Comparison of ENCODE assay signal across 8 mouse cellular contexts in the genomic region with DNA sequence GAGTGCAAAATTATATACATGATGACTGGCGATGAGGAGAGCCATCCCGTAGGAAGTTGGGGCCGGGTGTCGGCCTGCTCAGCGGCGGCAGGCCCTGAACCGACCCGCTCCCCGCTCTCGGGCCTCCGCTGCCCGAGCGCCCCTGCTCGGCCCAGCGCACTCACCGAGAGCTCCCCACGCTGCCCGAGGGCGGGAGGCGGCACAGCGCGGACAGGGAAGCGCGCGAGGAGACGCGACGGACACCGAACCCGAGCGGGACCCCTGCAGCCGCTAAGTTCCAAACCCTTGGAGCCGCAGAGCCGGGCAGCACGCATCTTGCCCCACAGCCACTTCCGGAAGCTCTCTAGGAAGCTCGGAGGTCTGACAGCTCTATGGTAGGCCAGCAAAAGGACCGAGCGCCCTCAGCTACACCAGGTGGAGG. TPM values are rescaled to one million over a fixed set of nuclear protein-coding genes. Genes with fewer than 3 reads are reported as not detected.
DNase-seq lines count a peak whose midpoint lies in the region; ATAC-seq lines count a peak whose summit lies in the region.

A gene (minus strand): TSS at position 340 of the 421 bp plus-strand sequence.

- DNase-seq in adrenal gland, adult (ENCODE audit: inconsistent age in 2 of 2, low spot score in 1 of 2): peak; percentile 91 to 98
- DNase-seq in embryo, embryonic 10.5 days (ENCODE audit: low spot score): peak; percentile 91
- DNase-seq in gastrocnemius, postnatal 14 days: peak; percentile 84
- peak; percentile 97 for DNase-seq in intestine, embryonic 14.5 days (ENCODE audit: low spot score)
- DNase-seq in left cerebral cortex, postnatal 14 days (ENCODE audit: low spot score in 2 of 2): peak; percentile 82 to 83
- DNase-seq in mesoderm, embryonic 11.5 days (ENCODE audit: low read depth, low spot score): peak; percentile 88
- peak; percentile 76 for DNase-seq in right cerebral cortex, postnatal 36 days (ENCODE audit: low spot score in 2 of 2)
- DNase-seq in yolk sac, embryonic 10.5 days (ENCODE audit: low spot score): peak; percentile 94

- under 1% methylated on average over 39 of the region's 39 CpGs for WGBS in intestine, embryonic 14.5 days

- no peaks in the 10 kb centered on the region for H3K27me3 ChIP-seq in intestine, embryonic 14.5 days (replicated peaks; ENCODE audit: control insufficient read depth, insufficient read depth, low read length)

- H3K4me2 ChIP-seq in intestine, embryonic 14.5 days (ENCODE audit: low read length): peak within 1 kb of the TSS; percentile 74

- intact Hi-C loops in gastrocnemius, postnatal 14 days (cut with DNase I; ENCODE audit: low total_unique reads): no loop called here
- intact Hi-C loops in left cerebral cortex, postnatal 14 days (cut with DNase I): no loop called here

- H3K4me3 ChIP-seq in intestine, embryonic 14.5 days (ENCODE audit: low read depth, low read length): peak within 1 kb of the TSS; percentile 60

- peaks cover 7% of the 10 kb centered on the region for H3K4me1 ChIP-seq in intestine, embryonic 14.5 days (replicated peaks; ENCODE audit: control insufficient read depth, insufficient read depth, low read length)

- ATAC-seq in intestine, embryonic 14.5 days (replicated peaks; ENCODE audit: low FRiP score, low TSS enrichment, low read depth): peak; percentile 96

- H3K27ac ChIP-seq in intestine, embryonic 14.5 days (ENCODE audit: low read depth): peak within 1 kb of the TSS; percentile 91

- H3K9ac ChIP-seq in intestine, embryonic 14.5 days (ENCODE audit: low read length): peak within 1 kb of the TSS; percentile 94

- peaks cover 13% of the 10 kb centered on the region for H3K36me3 ChIP-seq in intestine, embryonic 14.5 days (ENCODE audit: control insufficient read depth, insufficient read depth, low read length)

- no peaks in the 10 kb centered on the region for H3K9me3 ChIP-seq in intestine, embryonic 14.5 days (ENCODE audit: control insufficient read depth, low read length)

RNA-seq across cellular contexts. Expression of the gene that starts here (rescaled TPM):
- 1 to 10 TPM; 6.1 to 7.4 TPM for total RNA-seq in gastrocnemius, postnatal 14 days (2021)
- polyA plus RNA-seq in intestine, embryonic 14.5 days (2014; fragmentation: Nextera tagmentation; extraction: Ambion mirVana): 8.2 and 9.6 TPM in 2 replicates
- total RNA-seq in left cerebral cortex, postnatal 14 days (2021): 10 to 100 TPM; 12.7 to 13.2 TPM

Comparison
In these comparisons a context has a peak if more than half of its experiments do, and no peak if none do; other contexts are left out.
1. Peak in every context shown above with its lines: DNase-seq, ATAC-seq, H3K4me3 ChIP-seq and H3K27ac ChIP-seq.